Mouse (Mus musculus): Measurements from ENCODE around the gene Ap1m1.

Gene Ap1m1

DNA sequence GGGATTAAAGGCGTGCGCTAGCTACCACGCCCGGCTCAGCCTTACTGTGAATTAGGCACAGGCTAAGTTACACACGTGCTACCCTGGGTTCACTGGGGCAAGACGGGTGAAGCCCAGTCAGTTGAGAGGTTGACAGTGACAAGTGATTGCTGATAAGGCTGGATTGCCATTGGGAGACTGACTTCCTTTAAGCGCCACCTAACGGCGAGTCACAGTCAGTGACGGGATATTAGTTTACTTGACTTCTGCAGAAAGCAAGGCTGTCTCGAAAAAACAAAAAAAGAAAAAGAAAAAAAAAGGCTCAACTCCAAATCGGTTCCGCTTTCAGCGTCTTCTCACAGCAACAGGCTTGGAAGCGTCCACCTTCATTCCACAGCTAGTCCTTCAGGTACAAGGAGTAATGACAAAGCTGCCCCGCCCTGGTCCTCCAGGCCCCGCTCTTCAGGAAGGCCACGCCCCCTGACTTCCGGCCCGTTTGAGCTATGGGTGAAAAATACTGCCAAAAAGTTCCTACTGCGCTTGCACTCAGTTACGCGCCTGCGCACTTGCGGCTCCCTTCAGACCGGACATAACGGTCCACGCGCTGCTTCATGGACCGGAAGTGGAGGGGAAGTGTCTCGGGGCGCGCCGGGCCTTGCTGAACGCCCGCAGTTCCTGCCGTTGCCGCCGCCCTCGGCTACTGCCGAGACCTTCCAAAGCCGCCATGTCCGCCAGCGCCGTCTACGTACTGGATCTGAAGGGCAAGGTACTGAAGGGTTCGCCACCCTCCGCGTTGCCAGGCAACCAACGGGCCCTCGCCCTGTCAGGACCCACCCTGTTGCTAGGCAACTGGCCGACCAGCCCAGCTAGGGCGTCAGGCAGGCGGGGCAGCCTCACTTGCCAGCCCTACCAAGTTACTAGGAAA, at the start of gene Ap1m1:
TSS of gene Ap1m1 (plus strand) at position 520 of the 904 bp plus-strand sequence.
- DNase-seq: peak; percentile 99

GRCm38 (mm10) chr8:72190215-72190539, 49.6 kb upstream of the Ap1m1 start:
- no peak for DNase-seq

GRCm38 (mm10) chr8:72192065-72192464, 47.8 kb upstream of the Ap1m1 start:
- no peak for DNase-seq

GRCm38 (mm10) chr8:72197997-72198396, 41.8 kb upstream of the Ap1m1 start:
- peak; percentile 14 for DNase-seq

DNA sequence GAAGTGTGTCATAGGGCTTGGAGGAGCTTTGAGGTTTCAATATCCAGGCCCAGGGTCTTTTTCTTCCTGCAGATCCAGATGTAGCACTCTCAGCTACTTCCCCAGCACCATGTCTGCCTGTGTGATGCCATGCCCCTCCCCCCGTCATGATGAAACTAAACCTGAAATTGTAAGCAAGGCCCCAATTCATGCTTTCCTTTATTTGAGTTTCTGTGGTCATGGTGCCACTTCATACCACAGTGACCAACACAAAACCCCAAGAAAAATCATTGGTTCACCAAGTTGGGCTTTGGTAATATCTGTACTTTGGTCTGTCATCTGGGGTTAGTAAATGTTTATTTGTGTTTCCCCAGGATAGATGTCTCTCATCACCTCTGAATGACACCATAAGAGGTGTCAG, 31.2 kb upstream of the Ap1m1 start:
- no peak for DNase-seq

GRCm38 (mm10) chr8:72210222-72210621, 29.6 kb upstream of the Ap1m1 start:
- no peak for DNase-seq

- DNase-seq: no peak
Measured at GRCm38 (mm10) chr8:72210710-72211109, 29.1 kb upstream of the Ap1m1 start.

DNA sequence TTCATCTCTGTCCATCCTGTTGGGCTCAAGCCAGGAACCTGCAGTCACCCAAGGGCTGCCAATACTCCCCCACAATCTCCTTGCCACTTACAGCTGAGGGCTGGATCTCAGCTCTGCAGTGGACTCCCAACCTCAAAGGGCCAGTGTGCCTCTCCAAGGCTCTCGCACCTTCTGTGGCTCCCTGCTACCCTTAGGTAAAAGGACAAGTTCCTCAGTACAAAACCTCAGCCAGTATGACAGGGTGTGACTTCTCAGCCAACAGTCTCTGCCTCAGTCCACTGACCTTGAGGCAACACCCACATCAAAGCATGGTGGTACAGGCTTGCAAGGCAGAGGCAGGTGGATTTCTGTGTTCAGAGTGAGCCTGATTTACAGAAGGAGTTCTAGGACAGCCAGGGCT, 28.0 kb upstream of the Ap1m1 start:
- DNase-seq: no peak

GRCm38 (mm10) chr8:72212751-72213150, 27.1 kb upstream of the Ap1m1 start, which contains the start of gene Cib3:
TSS of gene Cib3 (minus strand) at chr8:72212837.
- no peak for DNase-seq

GRCm38 (mm10) chr8:72213536-72213935, 26.3 kb upstream of the Ap1m1 start, which contains the start of gene Gm11034:
TSS of gene Gm11034 (minus strand) at chr8:72213636.
- DNase-seq: no peak

- peak; percentile 20 for DNase-seq
Measured at GRCm38 (mm10) chr8:72215060-72215459, 24.8 kb upstream of the Ap1m1 start.

DNA sequence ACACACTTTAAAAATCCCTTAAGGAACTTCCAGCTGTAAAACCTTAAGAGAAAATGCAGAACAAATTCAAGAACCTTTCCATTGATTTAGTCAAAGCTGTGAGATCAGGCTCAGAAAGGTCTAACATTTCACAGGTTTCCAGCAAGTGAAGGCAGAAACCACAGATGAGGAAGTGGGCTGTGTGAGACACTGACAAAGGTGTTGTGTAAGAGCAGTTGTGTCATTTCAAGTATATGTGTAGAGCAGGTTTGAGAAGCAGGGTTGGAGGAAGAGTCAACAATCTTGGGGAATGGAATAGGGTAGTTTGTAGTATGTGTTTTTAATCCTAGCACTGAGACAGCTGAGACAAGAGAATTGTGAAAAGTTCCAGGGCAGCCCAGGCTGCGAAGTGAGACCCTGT, 23.9 kb upstream of the Ap1m1 start:
- DNase-seq: no peak

GRCm38 (mm10) chr8:72218781-72219540, 20.9 kb upstream of the Ap1m1 start:
- DNase-seq: no peak

- DNase-seq: peak; percentile 93
Measured at GRCm38 (mm10) chr8:72219541-72220363, 20.1 kb upstream of the Ap1m1 start, which contains the start of gene Fam32a. TSS of gene Fam32a (plus strand) at chr8:72219730.

GRCm38 (mm10) chr8:72220758-72221157, 19.1 kb upstream of the Ap1m1 start:
- peak; percentile 13 for DNase-seq

GRCm38 (mm10) chr8:72222656-72223055, 17.2 kb upstream of the Ap1m1 start:
- DNase-seq: no peak

GRCm38 (mm10) chr8:72240403-72240763, 565 bp downstream of the Ap1m1 start:
- DNase-seq: no peak

DNA sequence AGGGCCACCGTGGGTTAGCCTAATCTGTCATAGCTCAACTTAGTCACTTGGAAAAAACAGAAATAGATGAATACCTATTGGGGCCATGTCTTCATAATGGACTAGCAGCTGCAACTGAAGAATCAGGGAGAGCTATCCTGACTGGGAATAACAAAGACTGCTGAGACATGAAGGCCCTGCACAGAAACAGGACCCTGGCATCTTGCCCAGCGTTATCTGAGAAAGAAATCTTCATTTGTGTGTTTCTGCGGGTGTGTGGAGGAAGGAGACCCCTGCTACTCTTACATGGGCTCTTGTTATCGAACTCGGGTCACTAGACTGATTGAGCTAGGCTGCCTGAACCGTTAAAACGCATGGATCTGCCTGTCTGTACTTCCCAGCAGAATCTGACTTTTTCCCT, 1.1 kb downstream of the Ap1m1 start:
- no peak for DNase-seq

GRCm38 (mm10) chr8:72242226-72242625, 2.4 kb downstream of the Ap1m1 start:
- no peak for DNase-seq

DNA sequence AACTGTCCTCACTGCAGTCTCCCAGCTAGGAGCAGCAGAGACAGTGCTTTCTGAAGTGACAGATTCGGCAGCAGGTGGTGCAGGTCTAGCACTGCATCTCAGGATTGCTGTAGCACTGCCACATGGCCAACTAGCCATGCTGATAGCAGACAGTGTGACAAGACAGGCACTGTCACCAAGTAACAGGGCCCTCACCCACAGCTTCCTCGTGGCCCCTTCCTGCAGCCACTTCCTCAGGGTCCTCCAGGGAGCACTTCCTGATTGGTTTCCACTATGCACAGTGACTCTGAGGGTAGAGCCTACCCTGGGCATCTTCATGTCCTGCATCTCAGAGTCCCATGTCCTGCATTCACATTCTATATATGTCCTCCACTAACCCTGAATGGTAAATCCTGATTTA, 4.8 kb downstream of the Ap1m1 start:
- DNase-seq: peak; percentile 15

DNA sequence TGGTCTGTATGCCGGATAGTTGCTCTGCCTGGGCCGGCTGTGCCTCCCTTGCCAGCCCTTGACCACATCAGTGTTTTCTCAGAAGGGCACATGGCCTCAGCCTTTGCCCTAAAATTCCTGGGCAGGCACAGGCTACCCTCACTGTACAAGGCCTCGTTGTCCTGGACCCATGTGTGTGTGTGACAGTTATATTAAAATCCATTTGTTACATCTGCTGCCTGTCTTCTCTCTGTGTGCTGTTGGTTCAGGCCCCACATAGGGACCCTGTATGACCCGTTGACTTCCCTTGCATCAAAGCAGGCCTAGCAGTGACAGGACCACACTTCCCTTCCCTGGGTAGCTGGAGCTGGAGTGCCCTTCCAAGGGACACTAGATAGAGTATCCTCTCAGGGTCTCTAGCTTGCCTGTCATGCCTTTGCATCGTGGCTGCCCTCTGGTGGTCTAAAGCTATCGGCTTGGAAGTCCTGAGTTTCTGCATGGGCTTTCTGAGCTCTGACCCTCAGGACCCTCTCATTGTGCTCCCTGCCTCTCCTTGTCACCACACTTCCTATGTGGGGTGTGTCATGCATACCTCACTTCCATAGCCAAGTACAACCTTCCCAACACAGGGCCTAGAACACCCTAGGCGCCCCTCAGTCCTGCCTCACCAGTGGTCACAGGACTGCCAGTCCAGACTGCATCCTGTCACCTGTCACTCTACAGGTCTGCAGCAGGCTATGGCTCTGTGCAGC, 17.5 kb downstream of the Ap1m1 start:
- peak; percentile 56 for DNase-seq

GRCm38 (mm10) chr8:72257902-72258238, 18.1 kb downstream of the Ap1m1 start:
- no peak for DNase-seq

Data from liver (tissue).